9 mouse cellular contexts compared by ENCODE assay signal in genomic region chrX:11999951-12000350, GRCm38 (mm10).
A peak's percentile ranks its signal among the peaks of the same experiment; 100 is the strongest.
DNase-seq lines count a peak whose midpoint lies in the region; ATAC-seq and TF ChIP-seq lines count a peak whose summit lies in the region.
"Had no signal": no experiment of that assay in that cellular context is flagged by ENCODE, and none has a peak within 500 bp of the region (broad histone marks: within the 10 kb centered on the region; RNA-seq: fewer than 3 reads in every experiment).

No protein-coding gene starts in this region.

- H3K9me3 ChIP-seq in liver, embryonic 11.5 days (ENCODE audit: control insufficient read depth, low read length) = no peaks in the 10 kb centered on the region
- no peaks in the 10 kb centered on the region for H3K9me3 ChIP-seq in embryonic facial prominence, embryonic 11.5 days (replicated peaks; ENCODE audit: control insufficient read depth, low read length)
- H3K9me3 ChIP-seq in limb, embryonic 11.5 days (ENCODE audit: control insufficient read depth, low read length) = no peaks in the 10 kb centered on the region

- no peak overlapping the region for H3K9ac ChIP-seq in liver, embryonic 11.5 days (ENCODE audit: low read depth, low read length)
- no peak overlapping the region for H3K9ac ChIP-seq in embryonic facial prominence, embryonic 11.5 days (replicated peaks; ENCODE audit: low read length)
- H3K9ac ChIP-seq in limb, embryonic 11.5 days (ENCODE audit: low read length) = no peak overlapping the region

- no peak; the same call in 1 of the 2 replicates for TF ChIP-seq CTCF in layer of hippocampus, adult 2 months (conservative IDR thresholded peaks at IDR 0.05)

- DNase-seq in liver, embryonic 11.5 days (ENCODE audit: low spot score) = no peak
- DNase-seq in liver = no peak
- DNase-seq in embryonic facial prominence, embryonic 11.5 days (ENCODE audit: low spot score) = peak; percentile 43
- peak; percentile 46 for DNase-seq in limb, embryonic 11.5 days (ENCODE audit: low spot score)
- DNase-seq in right cerebral cortex, postnatal 10 days (ENCODE audit: low spot score in 2 of 2) = no peak
- DNase-seq in layer of hippocampus, adult 9-11 months = no peak
- DNase-seq in layer of hippocampus, adult 2 months (ENCODE audit: low spot score in 2 of 2) = no peak
- DNase-seq: thymus, adult 18-20 months had no signal

- H3K4me3 ChIP-seq in liver, embryonic 11.5 days (ENCODE audit: low read depth, low read length) = no peak overlapping the region
- H3K4me3 ChIP-seq in embryonic facial prominence, embryonic 11.5 days (ENCODE audit: low read depth, low read length) = no peak overlapping the region
- H3K4me3 ChIP-seq in limb, embryonic 11.5 days (ENCODE audit: low read depth, low read length) = no peak overlapping the region
- peak overlapping the region; percentile 4 for H3K4me3 ChIP-seq in myocyte
- H3K4me3 ChIP-seq in layer of hippocampus, adult 2 months = no peak overlapping the region

- WGBS in liver, embryonic 11.5 days = 30% methylated on average over 19 of the region's 19 CpGs
- WGBS in embryonic facial prominence, embryonic 11.5 days = 5% methylated on average over 19 of the region's 19 CpGs
- WGBS in limb, embryonic 11.5 days = 5% methylated on average over 19 of the region's 19 CpGs

- ATAC-seq in liver, embryonic 11.5 days (replicated peaks; ENCODE audit: low FRiP score) = no peak
- no peak for ATAC-seq in embryonic facial prominence, embryonic 11.5 days (replicated peaks; ENCODE audit: insufficient number of reproducible peaks, low FRiP score, low TSS enrichment, low read depth)
- ATAC-seq in limb, embryonic 11.5 days (ENCODE audit: insufficient number of reproducible peaks, low FRiP score, low TSS enrichment, low read depth) = no peak

- H3K4me1 ChIP-seq in liver, embryonic 11.5 days (replicated peaks; ENCODE audit: control insufficient read depth, insufficient read depth, low read length) = peaks cover 35% of the 10 kb centered on the region
- peaks cover 2% of the 10 kb centered on the region; the same call in 1 of the 2 replicates for H3K4me1 ChIP-seq in embryonic facial prominence, embryonic 11.5 days (ENCODE audit: control insufficient read depth, insufficient read depth, low read length)
- H3K4me1 ChIP-seq in limb, embryonic 11.5 days (ENCODE audit: control insufficient read depth, insufficient read depth, low read length) = peaks cover 45% of the 10 kb centered on the region

- no peak overlapping the region for H3K27ac ChIP-seq in liver, embryonic 11.5 days (ENCODE audit: low read depth, low read length)
- H3K27ac ChIP-seq in embryonic facial prominence, embryonic 11.5 days (replicated peaks; ENCODE audit: low read depth, low read length) = no peak overlapping the region
- no peak overlapping the region for H3K27ac ChIP-seq in limb, embryonic 11.5 days (replicated peaks; ENCODE audit: low read depth, low read length)
- no peak overlapping the region for H3K27ac ChIP-seq in layer of hippocampus, adult 2 months

- no peak overlapping the region for H3ac ChIP-seq in myocyte (ENCODE audit: control insufficient read depth, insufficient read length)

- peaks cover 58% of the 10 kb centered on the region for H3K27me3 ChIP-seq in liver, embryonic 11.5 days (replicated peaks; ENCODE audit: control insufficient read depth, insufficient read depth, low read length)
- peaks cover 39% of the 10 kb centered on the region for H3K27me3 ChIP-seq in embryonic facial prominence, embryonic 11.5 days (ENCODE audit: control insufficient read depth, insufficient read depth, low read length)
- peaks cover 61% of the 10 kb centered on the region for H3K27me3 ChIP-seq in limb, embryonic 11.5 days (ENCODE audit: control insufficient read depth, insufficient read depth, low read length)
- no peaks in the 10 kb centered on the region for H3K27me3 ChIP-seq in myocyte (ENCODE audit: control insufficient read depth, insufficient read depth, insufficient read length)

- TF ChIP-seq POLR2A in myocyte (IDR thresholded peaks at IDR 0.05; ENCODE audit: insufficient read length, low read depth) = no peak

- no peaks in the 10 kb centered on the region for H3K79me2 ChIP-seq in myocyte (ENCODE audit: control insufficient read depth, insufficient read depth)

- peak overlapping the region; percentile 74 for H3K4me2 ChIP-seq in liver, embryonic 11.5 days
- H3K4me2 ChIP-seq in embryonic facial prominence, embryonic 11.5 days (ENCODE audit: low read depth, low read length) = no peak overlapping the region
- H3K4me2 ChIP-seq in limb, embryonic 11.5 days (ENCODE audit: low read depth, severe bottlenecking) = peak overlapping the region; percentile 25; the same call in 1 of the 2 replicates
- H3K4me2 ChIP-seq in myocyte (ENCODE audit: low read depth) = peak overlapping the region; percentile 64

- no peaks in the 10 kb centered on the region for H3K36me3 ChIP-seq in liver, embryonic 11.5 days (ENCODE audit: control insufficient read depth, insufficient read depth, low read length)
- H3K36me3 ChIP-seq in embryonic facial prominence, embryonic 11.5 days (replicated peaks; ENCODE audit: control insufficient read depth, insufficient read depth, low read depth, low read length) = no peaks in the 10 kb centered on the region
- H3K36me3 ChIP-seq in limb, embryonic 11.5 days (ENCODE audit: control insufficient read depth, insufficient read depth, low read length) = no peaks in the 10 kb centered on the region
- H3K36me3 ChIP-seq in myocyte (ENCODE audit: control insufficient read depth, insufficient read depth) = no peaks in the 10 kb centered on the region

TF ChIP-seq in myocyte, 11 proteins besides CTCF, POLR2A, EP300 and RAD21:
- TF ChIP-seq MYOD1 (IDR thresholded peaks at IDR 0.05; ENCODE audit: control insufficient read depth in 1 of 3, insufficient read length in 2 of 3, low read depth in 2 of 3) (no peak), REST (IDR thresholded peaks at IDR 0.05; ENCODE audit: insufficient read depth, insufficient read length) (no peak), MYOG (IDR thresholded peaks at IDR 0.05; ENCODE audit: control insufficient read depth in 1 of 3, insufficient read depth in 1 of 3, insufficient read length in 2 of 3, low read depth in 2 of 3) (no peak), SRF (IDR thresholded peaks at IDR 0.05; ENCODE audit: control insufficient read depth, insufficient read length, low read depth) (no peak), E2F4 (IDR thresholded peaks at IDR 0.05; ENCODE audit: insufficient read depth) (no peak), TCF3 (IDR thresholded peaks at IDR 0.05; ENCODE audit: insufficient read length, low read depth) (no peak), MAX (IDR thresholded peaks at IDR 0.05; ENCODE audit: low read depth) (no peak), USF1 (IDR thresholded peaks at IDR 0.05; ENCODE audit: low read depth) (no peak), TCF12 (IDR thresholded peaks at IDR 0.05; ENCODE audit: insufficient read depth, poor library complexity, severe bottlenecking) (no peak), CEBPB (IDR thresholded peaks at IDR 0.05; ENCODE audit: insufficient read depth, poor library complexity, severe bottlenecking) (no peak), POLR2AphosphoS2 (IDR thresholded peaks at IDR 0.05; ENCODE audit: insufficient read length, low read depth) (no peak)

Comparison
In these comparisons a context has a peak if more than half of its experiments do, and no peak if none do; other contexts are left out.
1. DNase-seq: peak in embryonic facial prominence, embryonic 11.5 days (single experiment) and limb, embryonic 11.5 days (single experiment); none in liver, embryonic 11.5 days (single experiment), liver (single experiment), right cerebral cortex, postnatal 10 days (0 of 2), layer of hippocampus, adult 9-11 months (single experiment) and layer of hippocampus, adult 2 months (0 of 2).